Mouse (Mus musculus) lung, postnatal 0 days (tissue): Measurements from ENCODE around the gene Tbc1d14. TPM values are rescaled to one million over a fixed set of nuclear protein-coding genes. Genes with fewer than 3 reads are reported as not detected.

Experiments used
- ATAC-seq: fragments of 200-750 bp; cut with Nextera tagmentation; 2 replicates; pipeline ENCODE4 v1.8.0; 2017; ENCODE audit warnings: moderate library complexity
- DNase-seq: peaks from one replicate; pipeline ENCODE4 v3.0.0-alpha.2; 2016; ENCODE audit warnings: low spot score
- H3K27ac ChIP-seq: fragments of 300-500 bp; sonication (generic); 2 replicates; pipeline ENCODE4 v1.5.1; 2014; ENCODE audit warnings: antibody characterized with exemption, mild to moderate bottlenecking, low read length, mixed read lengths
- H3K27me3 ChIP-seq: fragments of 300-500 bp; sonication (generic); replicated peaks from 2 replicates; pipeline ENCODE4 v1.6.1; 2014; ENCODE audit warnings: low read length, mixed read lengths; ENCODE audit not compliant: insufficient read depth
- H3K36me3 ChIP-seq: fragments of 300-500 bp; sonication (generic); 2 replicates; pipeline ENCODE4 v1.6.1; 2014; ENCODE audit warnings: low read length, mixed read lengths; ENCODE audit not compliant: insufficient read depth
- H3K4me1 ChIP-seq: fragments of 300-500 bp; sonication (generic); 2 replicates; pipeline ENCODE4 v1.6.1; 2014; ENCODE audit warnings: antibody characterized with exemption, low read depth, low read length, mixed read lengths; ENCODE audit not compliant: insufficient read depth
- H3K4me2 ChIP-seq: fragments of 300-500 bp; sonication (generic); replicated peaks from 2 replicates; pipeline ENCODE4 v1.6.1; 2014; ENCODE audit warnings: low read depth, mild to moderate bottlenecking, low read length, moderate library complexity, mixed read lengths
- H3K4me3 ChIP-seq: fragments of 300-500 bp; sonication (generic); 2 replicates; pipeline ENCODE4 v1.5.1; 2014; ENCODE audit warnings: low read depth, low read length
- H3K9ac ChIP-seq: fragments of 300-500 bp; sonication (generic); replicated peaks from 2 replicates; pipeline ENCODE4 v1.6.1; 2014; ENCODE audit warnings: low read depth, mild to moderate bottlenecking
- H3K9me3 ChIP-seq: fragments of 300-500 bp; sonication (generic); 2 replicates; pipeline ENCODE4 v1.6.1; 2016; ENCODE audit warnings: low read length, mixed read lengths
- CTCF ChIP-seq: IDR thresholded peaks from 2 replicates; pipeline ENCODE4 v1.5.1; 2016; ENCODE audit warnings: antibody characterized with exemption, mild to moderate bottlenecking
- EP300 ChIP-seq: IDR thresholded peaks from 2 replicates; pipeline ENCODE4 v1.6.1; 2016; ENCODE audit warnings: antibody characterized with exemption, mild to moderate bottlenecking, control low read depth
- WGBS: fragments of 180-500 bp; shearing (Covaris S2); extraction: QIAGEN DNeasy Blood & Tissue Kit; methylation state at CpG from one replicate; pipeline ENCODE4 v1.1.7; 2014; 5-methylcytosine and 5-hydroxymethylcytosine counted together
- polyA plus RNA-seq: library from polyadenylated mRNA; unstranded; fragments of >200 nt; fragmentation: Nextera tagmentation; extraction: Ambion mirVana; gene quantifications from 2 replicates; pipeline ENCODE4 v1.2.1, GENCODE M21; 2015

Tbc1d14 gene
- polyA plus RNA-seq, 1 experiment from 2014 or later: 15.0 TPM

GRCm38 (mm10) chr5:36519751-36520150 is 73.3 kb downstream of the Tbc1d14 start:
- no peaks in the 10 kb centered on the region for H3K36me3 ChIP-seq
- DNase-seq: no peak

GRCm38 (mm10) chr5:36517596-36517995 is 75.5 kb downstream of the Tbc1d14 start:
- DNase-seq: no peak
- no peak for ATAC-seq
- Histone ChIP-seq H3K27ac (no peak overlapping the region), H3K4me2 (no peak overlapping the region), H3K36me3 (peaks cover 3% of the 10 kb centered on the region; the same call in 1 of the 2 replicates), H3K4me3 (no peak overlapping the region), H3K9me3 (no peaks in the 10 kb centered on the region), H3K9ac (no peak overlapping the region), H3K27me3 (no peaks in the 10 kb centered on the region), H3K4me1 (no peaks in the 10 kb centered on the region)
- WGBS: 93% methylated on average over 3 of the region's 3 CpGs
- TF ChIP-seq CTCF: no peak
- TF ChIP-seq EP300: no peak

More at GRCm38 (mm10) chr5:36519751-36520150, 73.3 kb downstream of the Tbc1d14 start:
- no peak overlapping the region for H3K4me2 ChIP-seq
- WGBS: 91% methylated on average over 3 of the region's 3 CpGs
- H3K9me3 ChIP-seq: no peaks in the 10 kb centered on the region
- no peak for ATAC-seq
- no peaks in the 10 kb centered on the region for H3K27me3 ChIP-seq
- H3K4me1 ChIP-seq: no peaks in the 10 kb centered on the region
- H3K27ac ChIP-seq: no peak overlapping the region
- no peak overlapping the region for H3K9ac ChIP-seq
- TF ChIP-seq EP300 (no peak), CTCF (no peak)
- H3K4me3 ChIP-seq: no peak overlapping the region

GRCm38 (mm10) chr5:36515558-36515957 is 77.5 kb downstream of the Tbc1d14 start:
- Histone ChIP-seq H3K36me3 (peaks cover 10% of the 10 kb centered on the region; the same call in 1 of the 2 replicates), H3K27ac (no peak overlapping the region), H3K4me3 (no peak overlapping the region), H3K4me1 (no peaks in the 10 kb centered on the region), H3K27me3 (no peaks in the 10 kb centered on the region), H3K9me3 (no peaks in the 10 kb centered on the region), H3K9ac (no peak overlapping the region), H3K4me2 (no peak overlapping the region)
- no peak for DNase-seq
- ATAC-seq: no peak
- TF ChIP-seq CTCF (no peak), EP300 (no peak)
- 94% methylated on average over 5 of the region's 5 CpGs for WGBS

- Histone ChIP-seq H3K36me3 (peaks cover 10% of the 10 kb centered on the region; the same call in 1 of the 2 replicates), H3K4me1 (no peaks in the 10 kb centered on the region), H3K9me3 (no peaks in the 10 kb centered on the region), H3K4me3 (no peak overlapping the region), H3K27ac (no peak overlapping the region), H3K27me3 (no peaks in the 10 kb centered on the region), H3K9ac (no peak overlapping the region), H3K4me2 (no peak overlapping the region)
- WGBS: 90% methylated on average over 1 of the region's 1 CpGs
- TF ChIP-seq EP300 (no peak), CTCF (no peak)
- ATAC-seq: no peak
- peak; percentile 5 for DNase-seq
Measured at GRCm38 (mm10) chr5:36515126-36515525, 78.0 kb downstream of the Tbc1d14 start.

GRCm38 (mm10) chr5:36510956-36511355 is 82.1 kb downstream of the Tbc1d14 start:
- H3K4me1 ChIP-seq: no peaks in the 10 kb centered on the region
- no peak overlapping the region for H3K27ac ChIP-seq
- no peak for ATAC-seq
- no peaks in the 10 kb centered on the region for H3K27me3 ChIP-seq
- WGBS: 90% methylated on average over 2 of the region's 2 CpGs
- DNase-seq: no peak
- TF ChIP-seq EP300: no peak
- H3K9ac ChIP-seq: no peak overlapping the region
- H3K9me3 ChIP-seq: no peaks in the 10 kb centered on the region
- H3K4me2 ChIP-seq: no peak overlapping the region
- peaks cover 10% of the 10 kb centered on the region; the same call in 1 of the 2 replicates for H3K36me3 ChIP-seq
- no peak overlapping the region for H3K4me3 ChIP-seq

GRCm38 (mm10) chr5:36508351-36508750 is 84.7 kb downstream of the Tbc1d14 start:
- ATAC-seq: no peak
- peaks cover 10% of the 10 kb centered on the region; the same call in 1 of the 2 replicates for H3K36me3 ChIP-seq

GRCm38 (mm10) chr5:36505643-36506042 is 87.4 kb downstream of the Tbc1d14 start:
- H3K4me1 ChIP-seq: no peaks in the 10 kb centered on the region
- DNase-seq: no peak
- no peaks in the 10 kb centered on the region for H3K27me3 ChIP-seq
- no peak for ATAC-seq
- H3K9ac ChIP-seq: no peak overlapping the region
- no peak overlapping the region for H3K27ac ChIP-seq
- H3K36me3 ChIP-seq: peaks cover 7% of the 10 kb centered on the region; the same call in 1 of the 2 replicates
- no peak overlapping the region for H3K4me2 ChIP-seq
- no peak overlapping the region for H3K4me3 ChIP-seq
- TF ChIP-seq EP300 (no peak), CTCF (no peak)
- no peaks in the 10 kb centered on the region for H3K9me3 ChIP-seq
- 83% methylated on average over 5 of the region's 5 CpGs for WGBS

More at GRCm38 (mm10) chr5:36508351-36508750, 84.7 kb downstream of the Tbc1d14 start:
- 91% methylated on average over 10 of the region's 10 CpGs for WGBS
- DNase-seq: no peak
- H3K9me3 ChIP-seq: no peaks in the 10 kb centered on the region
- no peak overlapping the region for H3K9ac ChIP-seq
- no peaks in the 10 kb centered on the region for H3K4me1 ChIP-seq
- no peaks in the 10 kb centered on the region for H3K27me3 ChIP-seq
- H3K4me3 ChIP-seq: no peak overlapping the region
- no peak overlapping the region for H3K27ac ChIP-seq
- TF ChIP-seq CTCF (no peak), EP300 (no peak)
- no peak overlapping the region for H3K4me2 ChIP-seq
